Mouse (Mus musculus) stomach, postnatal 0 days (tissue): ENCODE data around the gene Cfap65. TPM values are rescaled to one million over a fixed set of nuclear protein-coding genes. Genes with fewer than 3 reads are reported as not detected.

Experiments used
- ATAC-seq: fragments of 200-750 bp; cut with Nextera tagmentation; 2 replicates; pipeline ENCODE4 v1.8.0; 2017; ENCODE audit not compliant: low FRiP score, low TSS enrichment
- DNase-seq: peaks from one replicate; pipeline ENCODE4 v3.0.0-alpha.2; 2016; ENCODE audit warnings: low spot score
- H3K27ac ChIP-seq: fragments of 300-500 bp; sonication (generic); replicated peaks from 2 replicates; pipeline ENCODE4 v1.5.1; 2014; ENCODE audit warnings: mild to moderate bottlenecking, control low read depth
- H3K27me3 ChIP-seq: fragments of 300-500 bp; sonication (generic); 2 replicates; pipeline ENCODE4 v1.6.1; 2014; ENCODE audit warnings: low read length; ENCODE audit not compliant: control insufficient read depth, insufficient read depth
- H3K36me3 ChIP-seq: fragments of 300-500 bp; sonication (generic); 2 replicates; pipeline ENCODE4 v1.6.1; 2014; ENCODE audit warnings: low read length, mixed read lengths; ENCODE audit not compliant: control insufficient read depth, insufficient read depth
- H3K4me1 ChIP-seq: fragments of 300-500 bp; sonication (generic); replicated peaks from 2 replicates; pipeline ENCODE4 v1.6.1; 2014; ENCODE audit warnings: antibody characterized with exemption; ENCODE audit not compliant: control insufficient read depth, insufficient read depth
- H3K4me2 ChIP-seq: fragments of 300-500 bp; sonication (generic); replicated peaks from 2 replicates; pipeline ENCODE4 v1.6.1; 2014; ENCODE audit warnings: low read depth, mild to moderate bottlenecking, control low read depth, moderate library complexity
- H3K4me3 ChIP-seq: fragments of 300-500 bp; sonication (generic); 2 replicates; pipeline ENCODE4 v1.5.1; 2014; ENCODE audit warnings: low read depth, low read length, control low read depth
- H3K9ac ChIP-seq: fragments of 300-500 bp; sonication (generic); 2 replicates; pipeline ENCODE4 v1.6.1; 2014; ENCODE audit warnings: mild to moderate bottlenecking, low read length, control low read depth, mixed read lengths
- H3K9me3 ChIP-seq: fragments of 300-500 bp; sonication (generic); 2 replicates; pipeline ENCODE4 v1.6.1; 2016; ENCODE audit warnings: low read length; ENCODE audit not compliant: control insufficient read depth
- CTCF ChIP-seq: IDR thresholded peaks from 2 replicates; pipeline ENCODE4 v1.5.1; 2016; ENCODE audit warnings: antibody characterized with exemption, low read depth, mild to moderate bottlenecking, moderate library complexity
- EP300 ChIP-seq: optimal IDR thresholded peaks from 2 replicates; pipeline ENCODE3; 2016; ENCODE audit warnings: antibody characterized with exemption
- WGBS: fragments of 180-500 bp; shearing (Covaris S2); extraction: QIAGEN DNeasy Blood & Tissue Kit; methylation state at CpG from one replicate; pipeline ENCODE4 v1.1.7; 2014; 5-methylcytosine and 5-hydroxymethylcytosine counted together
- polyA plus RNA-seq: library from polyadenylated mRNA; unstranded; fragments of >200 nt; fragmentation: Nextera tagmentation; extraction: Ambion mirVana; gene quantifications from 2 replicates; pipeline ENCODE4 v1.2.1, GENCODE M21; 2015

Gene Cfap65
- polyA plus RNA-seq, 1 experiment from 2014 or later: not detected

- H3K27me3 ChIP-seq: no peaks in the 10 kb centered on the region
- peak overlapping the region; percentile 25; the same call in 1 of the 2 replicates for H3K4me3 ChIP-seq
- peak overlapping the region; percentile 45 for H3K4me2 ChIP-seq
- WGBS: 4% methylated on average over 16 of the region's 16 CpGs
- peak overlapping the region; percentile 74 for H3K27ac ChIP-seq
- H3K36me3 ChIP-seq: no peaks in the 10 kb centered on the region
- ATAC-seq: peak; percentile 43
- no peaks in the 10 kb centered on the region for H3K4me1 ChIP-seq
- H3K9me3 ChIP-seq: no peaks in the 10 kb centered on the region
- TF ChIP-seq CTCF: peak; percentile 88
- TF ChIP-seq EP300: no peak
- peak overlapping the region; percentile 47 for H3K9ac ChIP-seq
- DNase-seq: peak; percentile 91
Measured at GRCm38 (mm10) chr1:74964494-74965215, 29.3 kb upstream of the Cfap65 start.

- Histone ChIP-seq H3K4me1 (no peaks in the 10 kb centered on the region), H3K9ac (no peak overlapping the region), H3K36me3 (no peaks in the 10 kb centered on the region), H3K27me3 (no peaks in the 10 kb centered on the region), H3K4me2 (peak overlapping the region; percentile 11; the same call in 1 of the 2 replicates), H3K4me3 (no peak overlapping the region), H3K9me3 (no peaks in the 10 kb centered on the region), H3K27ac (peak overlapping the region; percentile 85)
- peak; percentile 83 for DNase-seq
- TF ChIP-seq EP300 (no peak), CTCF (no peak)
- peak; percentile 76 for ATAC-seq
- 64% methylated on average over 5 of the region's 5 CpGs for WGBS
Measured at GRCm38 (mm10) chr1:74962853-74963227, 27.4 kb upstream of the Cfap65 start.

- Histone ChIP-seq H3K4me1 (no peaks in the 10 kb centered on the region), H3K9me3 (no peaks in the 10 kb centered on the region), H3K9ac (no peak overlapping the region), H3K4me2 (no peak overlapping the region), H3K4me3 (no peak overlapping the region), H3K27ac (peak overlapping the region; percentile 85), H3K27me3 (no peaks in the 10 kb centered on the region), H3K36me3 (no peaks in the 10 kb centered on the region)
- ATAC-seq: peak; percentile 24; the same call in 1 of the 2 replicates
- WGBS: 56% methylated on average over 5 of the region's 5 CpGs
- peak; percentile 49 for DNase-seq
- TF ChIP-seq EP300 (no peak), CTCF (no peak)
Measured at GRCm38 (mm10) chr1:74962126-74962852, 26.9 kb upstream of the Cfap65 start.

- H3K27ac ChIP-seq: peak overlapping the region; percentile 85
Measured at GRCm38 (mm10) chr1:74961722-74962121, 26.3 kb upstream of the Cfap65 start.

GRCm38 (mm10) chr1:74960059-74960458 lies 24.7 kb upstream of the Cfap65 start:
- peak; percentile 36 for DNase-seq
- no peaks in the 10 kb centered on the region for H3K27me3 ChIP-seq
- H3K9me3 ChIP-seq: no peaks in the 10 kb centered on the region
- H3K4me1 ChIP-seq: no peaks in the 10 kb centered on the region
- no peaks in the 10 kb centered on the region for H3K36me3 ChIP-seq
- no peak for ATAC-seq
- H3K4me2 ChIP-seq: no peak overlapping the region
- no peak overlapping the region for H3K4me3 ChIP-seq
- TF ChIP-seq EP300 (no peak), CTCF (no peak)
- H3K27ac ChIP-seq: peak overlapping the region; percentile 53
- WGBS: 63% methylated on average over 7 of the region's 7 CpGs
- no peak overlapping the region for H3K9ac ChIP-seq

More at GRCm38 (mm10) chr1:74961722-74962121, 26.3 kb upstream of the Cfap65 start:
- TF ChIP-seq CTCF: no peak
- TF ChIP-seq EP300: no peak
- no peaks in the 10 kb centered on the region for H3K27me3 ChIP-seq
- H3K4me3 ChIP-seq: no peak overlapping the region
- H3K4me2 ChIP-seq: no peak overlapping the region
- no peaks in the 10 kb centered on the region for H3K36me3 ChIP-seq
- peak; percentile 83 for ATAC-seq
- 62% methylated on average over 7 of the region's 7 CpGs for WGBS
- DNase-seq: peak; percentile 63
- H3K9me3 ChIP-seq: no peaks in the 10 kb centered on the region
- H3K4me1 ChIP-seq: no peaks in the 10 kb centered on the region
- H3K9ac ChIP-seq: no peak overlapping the region
